In genomic region chr13:52535542-52535941, GRCm38 (mm10) we compare ENCODE assay signal across 9 mouse cellular contexts. TPM values are rescaled to one million over a fixed set of nuclear protein-coding genes. Genes with fewer than 3 reads are reported as not detected.
DNase-seq lines count a peak whose midpoint lies in the region; TF ChIP-seq lines count a peak whose summit lies in the region.
"Had no signal": no experiment of that assay in that cellular context is flagged by ENCODE, and none has a peak within 500 bp of the region (broad histone marks: within the 10 kb centered on the region; RNA-seq: fewer than 3 reads in every experiment).

No protein-coding gene starts in this region.

- intact Hi-C loops in left cerebral cortex, adult 2 months (cut with DNase I) = loop anchor here (2.0 to 10.0 kb wide), 3 partner anchors 29 to 701 kb away; no protein-coding TSS in a partner anchor

- no peak overlapping the region for H3K27ac ChIP-seq in left cerebral cortex, adult 2 months
- H3K27ac ChIP-seq: neural tube, embryonic 12.5 days had no signal

- no peak overlapping the region for H3K4me3 ChIP-seq in left cerebral cortex, adult 2 months
- H3K4me3 ChIP-seq: neural tube, embryonic 12.5 days had no signal

- peak; percentile 48 to 58 for DNase-seq in left cerebral cortex, adult 2 months (ENCODE audit: extremely low spot score in 1 of 2, low spot score in 2 of 2)
- no peak for DNase-seq in left cerebral cortex, adult 11 months (ENCODE audit: low spot score)
- DNase-seq in T-cell, adult 2 months (ENCODE audit: low spot score) = peak; percentile 25
- peak; percentile 91 to 94 for DNase-seq in cerebellum, postnatal 10 days
- peak; percentile 80 for DNase-seq in heart, postnatal 4 days
- peak; percentile 22 to 42 for DNase-seq in lung, adult 18-20 months
- peak; percentile 59 for DNase-seq in retina, postnatal 7 days (ENCODE audit: low read depth, low spot score)
- DNase-seq in yolk sac, embryonic 10.5 days (ENCODE audit: low spot score) = no peak

- peak; percentile 78 for TF ChIP-seq CTCF in left cerebral cortex, adult 2 months (IDR thresholded peaks at IDR 0.05)

RNA-seq across cellular contexts. Expression of gene Diras2, which starts 4.5 kb away (rescaled TPM):
- total RNA-seq in left cerebral cortex, adult 2 months (2021) = 100 to 1,000 TPM; 170 to 185 TPM
- total RNA-seq in heart, postnatal 4 days (2021) = 1 to 10 TPM; 2.6 to 2.7 TPM

RNA-seq across cellular contexts. Expression of gene Syk, which starts 47.4 kb away (rescaled TPM):
- total RNA-seq in left cerebral cortex, adult 2 months (2021) = 1 to 10 TPM; 2.6 to 3.3 TPM
- 10 to 100 TPM; 24.1 to 26.5 TPM for total RNA-seq in heart, postnatal 4 days (2021)

Comparison
In these comparisons a context has a peak if more than half of its experiments do, and no peak if none do; other contexts are left out.
1. DNase-seq: peak in left cerebral cortex, adult 2 months (2 of 2), T-cell, adult 2 months (single experiment), cerebellum, postnatal 10 days (2 of 2), heart, postnatal 4 days (single experiment), lung, adult 18-20 months (2 of 2) and retina, postnatal 7 days (single experiment); none in left cerebral cortex, adult 11 months (single experiment) and yolk sac, embryonic 10.5 days (single experiment).
2. RNA of gene Diras2, which starts 4.5 kb away (total RNA-seq): 170 to 185 TPM in left cerebral cortex, adult 2 months; 2.6 to 2.7 TPM in heart, postnatal 4 days; every median in the first group is over 10 times any median in the second.
3. RNA of gene Syk, which starts 47.4 kb away (total RNA-seq): 24.1 to 26.5 TPM in heart, postnatal 4 days; 2.6 to 3.3 TPM in left cerebral cortex, adult 2 months; every median in the first group is over 4 times any median in the second.